Mouse (Mus musculus) right cerebral cortex, postnatal 10 days (tissue): ENCODE data around the gene Pithd1.

Experiments
- DNase-seq, 2 experiments: peaks; one replicate each; pipeline ENCODE4 v3.0.0; 2021; ENCODE audit warnings: low spot score in 2 of 2

Gene Pithd1

DNA sequence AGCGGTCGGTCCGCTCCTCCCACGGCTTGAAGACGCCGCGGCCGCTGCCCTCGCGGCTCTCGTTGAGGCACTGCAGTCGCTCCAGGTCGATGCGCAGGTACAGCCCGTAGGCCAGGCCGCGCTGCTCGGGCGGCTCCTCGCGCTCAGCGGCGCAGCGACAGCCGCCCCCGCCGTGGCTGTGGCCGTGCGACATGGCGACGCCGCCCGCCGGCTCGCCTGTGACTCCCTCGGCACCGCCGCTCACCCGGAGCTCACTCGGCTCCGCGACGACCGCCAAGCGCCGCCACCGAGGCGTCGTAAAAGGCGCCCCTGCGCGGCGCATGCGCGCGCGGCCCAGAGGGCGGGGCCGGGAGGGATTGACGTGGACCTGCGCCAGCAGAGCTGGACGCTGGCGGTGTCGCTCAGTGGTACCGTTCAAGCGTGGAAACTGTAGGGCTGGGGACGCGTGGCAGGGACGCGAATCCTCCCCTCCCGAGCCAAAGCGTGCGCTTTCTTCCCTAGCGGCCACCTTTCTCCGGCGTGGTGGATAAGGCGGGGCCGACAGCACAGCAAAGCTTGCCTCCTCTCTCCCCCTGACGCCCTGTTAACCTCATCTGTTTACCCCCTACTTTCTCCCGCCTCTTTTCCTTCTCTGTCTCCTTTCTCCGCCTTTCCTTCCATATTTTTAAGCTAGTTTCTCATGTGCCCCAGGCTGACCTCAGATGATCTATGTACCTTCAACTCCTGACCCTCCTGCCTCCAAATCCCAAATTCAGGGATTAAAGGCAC lies at the start of gene Pithd1:
Gene Pithd1, minus strand, starts transcription at position 322 of the 768 bp plus-strand sequence.
- peak; percentile 94 for DNase-seq

DNA sequence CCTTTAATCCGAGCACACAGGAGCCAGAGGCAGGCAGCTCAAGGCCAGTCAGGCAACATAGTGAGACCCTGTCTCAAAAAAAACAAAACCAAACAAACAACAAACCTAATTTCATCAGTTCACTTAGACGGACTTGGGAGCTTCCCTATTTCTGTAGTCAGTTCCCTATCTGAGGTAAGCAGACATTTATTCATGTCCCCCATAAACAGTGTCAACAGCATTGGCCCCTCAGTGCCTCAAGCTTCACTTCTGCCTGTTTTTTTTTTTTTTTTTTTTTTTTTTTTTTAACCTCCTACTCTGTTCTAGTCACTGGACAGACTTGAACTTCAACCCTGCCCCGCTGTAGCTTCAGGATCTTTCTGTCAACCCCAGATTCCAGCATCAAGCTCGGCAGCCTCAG lies 48.0 kb upstream of the Pithd1 start:
- no peak for DNase-seq

DNA sequence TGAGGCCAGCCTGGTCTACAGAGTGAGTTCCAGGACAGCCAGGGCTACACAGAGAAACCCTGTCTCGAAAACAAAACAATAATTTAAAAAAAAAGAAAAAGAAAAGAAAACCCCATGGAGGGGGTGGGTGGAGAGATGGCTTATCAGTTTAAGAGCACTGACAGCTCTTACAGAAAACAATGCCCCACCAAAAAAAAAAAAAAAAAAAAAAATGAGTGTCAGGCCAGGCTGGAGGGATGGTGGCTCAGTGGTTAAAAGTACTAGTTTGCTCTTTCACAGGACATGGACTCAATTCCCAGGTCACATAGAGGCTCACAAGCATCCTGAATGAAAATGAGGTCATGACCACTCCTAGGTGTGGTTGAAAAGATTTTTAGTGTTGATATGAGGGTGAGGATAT lies 46.2 kb upstream of the Pithd1 start:
- no peak for DNase-seq

DNA sequence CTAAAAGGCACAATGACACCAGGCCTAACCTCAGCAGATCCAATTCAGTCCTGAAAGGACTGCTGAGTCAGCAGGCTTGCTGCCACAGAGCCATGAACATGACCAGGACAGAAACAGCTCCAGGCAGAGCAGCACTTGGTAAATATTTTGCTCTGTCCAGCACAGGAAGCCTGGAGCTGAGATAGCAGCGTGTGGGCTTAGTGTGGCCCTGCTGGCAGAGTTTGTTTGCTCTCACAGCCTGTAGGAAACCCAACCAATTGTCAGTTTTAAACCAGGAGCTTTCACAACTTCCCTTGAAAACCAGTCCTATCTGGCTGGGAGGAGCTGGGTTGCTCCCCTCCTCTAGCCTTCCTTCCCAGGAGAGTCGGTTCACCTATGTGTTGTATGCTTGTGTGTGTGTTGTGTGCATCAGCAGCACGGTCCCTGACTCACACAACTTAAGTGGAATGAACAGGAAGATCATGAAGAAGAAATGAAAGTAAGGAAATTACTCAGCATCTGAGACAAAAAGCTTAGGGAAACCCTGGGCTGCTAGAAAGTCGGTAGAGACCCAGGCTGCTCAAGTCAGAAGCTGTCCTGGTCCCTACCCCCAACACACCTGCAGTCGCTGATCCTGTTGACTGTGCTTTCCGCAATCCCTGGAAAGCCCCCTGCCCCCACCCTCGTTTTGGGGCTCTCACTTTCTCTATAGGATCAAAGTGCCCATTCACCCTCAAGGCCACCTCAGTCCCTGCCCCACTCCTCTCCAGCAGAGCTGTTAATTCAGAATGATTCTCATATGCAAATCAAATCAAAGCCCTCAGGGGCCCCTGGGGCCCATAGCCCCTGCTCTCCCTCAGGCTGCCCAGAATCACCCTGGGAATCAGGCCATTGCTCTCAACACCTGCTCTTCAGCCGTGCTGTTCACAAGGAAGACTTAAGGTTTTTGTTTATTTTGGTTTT lies 44.2 kb upstream of the Pithd1 start:
- peak in 1 of 2 experiments; percentile 45 for DNase-seq

DNA sequence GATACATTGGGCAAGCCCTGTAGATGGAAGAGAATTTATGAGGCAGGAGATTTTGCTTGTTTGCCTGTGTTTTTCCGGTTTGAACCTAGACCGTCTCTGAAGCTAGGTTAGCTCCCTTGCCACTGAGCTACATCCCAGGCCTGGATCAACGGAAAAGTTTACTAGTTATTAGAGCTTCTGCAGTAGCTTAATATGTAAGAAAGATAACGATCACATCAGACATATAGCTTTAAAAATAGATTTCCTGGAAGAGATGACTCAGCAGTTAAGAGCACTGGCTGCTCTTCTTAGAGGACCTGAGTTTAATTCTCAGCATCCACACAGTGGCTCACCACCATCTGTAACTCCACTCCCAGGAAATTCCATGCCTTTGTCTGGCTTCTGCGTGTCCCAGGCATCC lies 41.6 kb upstream of the Pithd1 start:
- no peak for DNase-seq

DNA sequence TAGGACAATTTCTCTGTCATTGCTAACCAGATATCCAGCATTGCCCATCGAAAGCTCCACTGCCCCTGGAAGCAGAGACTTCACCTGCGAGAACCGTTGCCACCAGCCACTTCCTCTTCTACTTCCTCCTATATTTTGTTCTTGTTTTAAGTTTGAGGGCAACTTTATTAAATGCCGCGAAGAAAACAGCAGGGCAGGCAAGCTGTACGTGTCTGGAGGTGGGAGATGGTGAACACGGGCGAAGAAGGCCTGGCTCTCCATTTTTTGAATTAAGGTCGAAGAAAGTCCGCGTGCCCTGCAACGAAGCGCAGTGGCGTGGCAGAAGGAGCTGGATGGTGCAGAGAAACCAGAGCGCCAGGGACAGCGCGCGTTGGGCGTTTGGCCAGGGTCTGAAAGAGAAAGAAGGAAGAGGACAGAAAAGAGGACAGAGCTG lies 41.1 kb upstream of the Pithd1 start:
- peak in 1 of 2 experiments; percentile 42 for DNase-seq

DNA sequence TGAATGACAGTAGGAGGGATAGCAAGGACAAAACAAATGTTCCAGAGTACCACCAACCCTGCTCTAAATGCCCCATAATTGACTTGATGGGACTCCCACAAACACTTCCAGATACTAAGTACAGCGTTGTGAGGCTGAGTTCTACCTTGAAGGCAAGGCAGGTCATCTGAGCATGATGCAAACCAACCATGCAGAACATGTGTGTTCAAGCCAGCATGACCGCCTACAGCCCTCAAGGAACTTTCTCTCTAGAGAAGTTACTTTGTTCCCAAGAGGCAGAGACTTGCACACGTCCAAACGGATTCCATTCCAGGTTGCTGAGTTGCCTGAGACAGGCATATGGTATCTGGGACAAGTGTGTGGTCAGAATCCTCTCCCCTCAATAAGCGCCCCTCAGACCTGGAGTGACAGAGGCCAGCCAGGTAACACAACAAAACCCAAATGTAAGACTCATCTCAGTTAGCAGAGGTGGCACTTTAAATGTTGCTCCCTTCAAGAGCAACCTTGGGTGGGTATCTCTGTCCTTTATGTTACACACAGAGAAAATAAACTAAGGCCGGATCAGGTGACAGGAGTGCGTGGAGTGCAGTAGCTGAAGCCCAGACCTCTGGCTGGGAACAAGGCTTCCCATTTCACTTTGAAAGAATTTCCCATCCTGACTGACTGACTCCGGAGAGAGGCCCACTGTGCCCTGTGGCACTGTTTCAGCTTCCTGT lies 40.5 kb upstream of the Pithd1 start:
- no peak for DNase-seq

DNA sequence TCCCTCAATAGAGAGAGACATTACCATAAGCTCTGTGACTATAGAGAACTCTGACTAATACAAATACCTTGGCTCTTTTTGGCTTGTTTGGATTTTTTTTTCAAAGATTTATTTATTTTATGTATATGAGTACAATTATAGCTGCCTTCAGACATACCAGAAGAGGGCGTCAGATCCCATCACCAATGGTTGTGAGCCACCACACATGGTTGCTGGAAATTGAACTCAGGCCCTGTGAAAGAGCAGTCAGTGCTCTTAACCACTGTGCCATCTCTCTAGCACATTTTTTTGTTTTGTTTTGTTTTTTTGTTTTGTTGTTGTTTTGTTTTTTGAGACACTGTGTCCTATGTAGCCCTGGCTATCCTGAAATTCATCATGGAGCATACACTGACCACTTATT lies 38.3 kb upstream of the Pithd1 start:
- DNase-seq = no peak

DNA sequence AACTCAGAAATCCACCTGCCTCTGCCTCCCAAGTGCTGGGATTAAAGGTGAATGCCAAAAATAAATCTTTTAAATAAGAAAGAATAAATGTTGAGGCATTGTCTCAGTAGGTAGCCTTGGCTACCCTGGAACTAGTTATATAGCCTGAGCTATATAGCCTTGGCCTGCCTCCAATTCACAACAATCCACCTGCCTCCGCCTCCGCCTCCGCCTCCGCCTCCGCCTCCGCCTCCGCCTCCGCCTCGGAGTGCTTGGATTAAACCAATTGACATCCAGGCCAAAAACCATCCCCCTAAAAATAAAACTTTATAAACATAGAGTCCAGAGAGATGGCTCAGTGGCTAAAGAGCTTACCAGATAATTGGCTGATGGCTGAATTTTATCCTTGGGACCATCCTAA lies 35.9 kb upstream of the Pithd1 start:
- no peak for DNase-seq

DNA sequence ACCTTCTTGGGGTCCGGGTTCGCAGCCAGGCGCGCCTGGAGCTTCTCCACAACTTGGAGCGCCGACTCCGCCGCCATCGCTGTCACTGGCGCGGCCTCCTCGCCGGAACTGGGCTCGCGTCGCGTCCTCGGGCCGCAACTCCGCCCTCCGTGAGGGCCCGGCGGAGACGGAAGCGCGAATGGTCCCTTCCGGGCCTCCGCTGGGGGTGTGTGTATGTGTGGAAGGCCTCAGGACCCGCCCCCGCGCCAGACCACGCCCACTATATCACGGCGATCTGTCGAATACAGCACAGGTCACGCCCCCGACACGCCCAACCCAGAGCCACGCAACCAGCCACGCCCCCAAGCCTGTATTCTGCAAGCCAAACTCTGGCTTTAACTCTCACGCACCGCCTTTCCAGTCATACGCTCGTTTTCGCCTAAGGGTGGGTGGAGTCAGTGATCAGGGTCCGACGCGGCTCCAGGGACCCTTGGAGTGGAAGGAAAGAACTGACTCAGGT lies 34.5 kb upstream of the Pithd1 start, which contains the start of gene Eloa:
Gene Eloa, minus strand, starts transcription at position 215 of the 499 bp plus-strand sequence.
- DNase-seq = peak; percentile 100

DNA sequence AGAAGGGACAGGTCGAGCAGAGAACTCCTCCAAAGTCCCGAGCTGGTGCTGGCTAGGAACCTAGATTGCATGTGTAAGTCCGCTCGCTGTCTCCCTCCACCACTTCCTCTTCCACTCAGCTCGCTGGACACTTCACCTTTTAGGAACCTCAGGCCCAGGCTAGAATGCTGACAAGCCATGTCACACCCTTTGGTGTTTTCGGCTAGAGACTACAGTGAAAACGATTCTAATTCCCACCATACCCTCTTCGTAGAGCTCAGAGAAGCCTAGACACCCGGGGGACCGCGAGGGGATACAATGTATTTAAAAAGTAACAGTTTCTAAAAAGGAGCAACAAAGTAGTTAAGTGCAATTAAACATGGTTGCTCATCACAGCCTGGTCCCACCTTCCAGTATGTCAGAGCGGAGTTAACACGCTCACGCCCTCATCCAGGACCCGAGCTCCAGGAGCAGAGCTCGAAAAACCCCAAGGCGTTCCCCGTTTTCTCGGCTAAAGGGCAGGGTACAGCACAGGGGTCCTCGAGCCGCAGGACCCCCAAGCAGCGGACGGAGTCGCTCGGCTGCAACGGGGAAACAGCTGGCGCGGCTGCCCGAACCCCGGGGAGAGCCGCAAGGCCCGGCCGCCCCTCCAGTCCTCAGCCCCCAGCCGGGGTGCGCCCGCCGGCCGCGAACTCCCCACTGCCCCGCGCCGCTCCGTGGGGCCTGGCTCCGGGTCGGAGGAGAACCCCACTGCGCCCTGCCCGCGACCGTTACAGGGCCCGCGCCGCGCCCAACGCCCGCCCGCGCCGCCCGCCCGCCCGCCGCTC lies 33.9 kb upstream of the Pithd1 start:
- peak; percentile 34 to 35 for DNase-seq

DNA sequence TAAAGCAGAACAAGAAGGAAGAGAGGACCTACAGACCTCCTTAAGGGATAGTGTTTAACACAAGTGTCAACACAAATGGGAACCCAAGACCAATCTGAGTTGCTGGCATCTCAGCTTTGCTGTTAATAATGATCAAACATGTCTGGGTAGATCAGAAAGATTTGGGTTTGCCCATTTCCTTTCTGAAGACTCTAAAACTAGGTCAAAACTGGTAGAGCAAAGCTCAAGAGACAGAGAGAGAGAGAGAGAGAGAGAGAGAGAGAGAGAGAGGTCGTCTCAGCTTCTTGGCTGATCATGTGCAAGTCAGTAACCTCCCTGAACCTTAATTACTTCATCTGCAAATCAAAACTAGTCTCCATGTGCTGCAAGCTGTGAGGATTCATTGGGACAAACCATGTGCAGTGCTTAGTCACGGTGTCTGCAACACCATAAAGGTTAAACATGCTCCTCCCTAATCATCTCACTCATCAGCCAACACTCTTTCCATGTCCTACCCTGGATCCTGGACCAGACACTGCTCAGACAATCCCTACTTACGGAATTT lies 29.1 kb upstream of the Pithd1 start:
- no peak for DNase-seq

DNA sequence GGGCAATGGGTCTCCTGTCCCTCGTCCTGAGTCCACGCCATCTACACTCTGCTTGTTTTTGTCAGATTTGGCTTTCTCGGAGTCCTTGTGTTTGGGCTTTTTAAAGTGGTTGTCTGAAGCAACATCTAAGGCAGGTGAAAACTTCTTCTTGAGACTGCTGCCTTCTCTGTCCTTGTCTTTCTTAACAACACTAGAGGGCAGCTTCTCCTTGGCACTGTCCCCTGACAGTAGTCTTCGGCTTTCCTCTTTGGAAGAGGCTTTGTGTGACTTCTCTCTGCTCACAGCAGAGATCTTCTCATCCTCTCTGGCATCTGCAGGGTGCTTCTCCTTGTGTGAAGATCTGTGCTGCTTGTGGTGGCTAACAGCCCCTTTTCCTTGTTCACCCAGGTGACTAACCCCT lies 23.5 kb upstream of the Pithd1 start:
- no peak for DNase-seq

DNA sequence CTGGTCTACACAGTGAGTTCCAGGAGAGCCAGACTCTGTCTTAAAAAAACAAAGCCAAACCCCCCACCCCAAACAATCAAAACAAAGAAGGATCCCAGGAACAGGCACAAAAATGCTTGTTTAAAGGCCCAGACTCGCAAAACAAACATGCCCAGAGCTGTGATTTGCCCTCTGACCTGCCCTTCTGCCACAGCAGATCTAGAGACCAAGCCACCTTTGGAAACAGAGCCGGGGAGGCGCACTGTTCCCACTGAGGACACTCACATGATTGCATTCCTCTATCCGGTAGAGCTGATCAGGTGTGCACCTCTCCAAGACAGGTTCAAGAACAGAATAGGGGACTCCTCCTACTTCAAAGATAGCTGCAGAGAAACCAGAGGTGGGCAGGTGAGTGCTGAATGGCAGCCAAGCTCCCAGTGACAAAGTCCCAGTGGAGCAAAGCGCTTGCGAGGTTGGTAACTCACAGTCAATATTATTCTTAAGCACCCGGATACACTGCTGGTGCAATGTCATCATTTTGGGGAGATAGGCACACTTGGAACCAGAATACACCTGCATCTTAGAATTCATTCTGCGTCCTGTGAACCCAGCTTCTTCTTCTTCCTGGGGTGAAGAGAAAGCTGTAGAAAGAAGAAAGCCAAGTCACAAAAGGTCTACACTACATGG lies 21.9 kb upstream of the Pithd1 start:
- no peak for DNase-seq

DNA sequence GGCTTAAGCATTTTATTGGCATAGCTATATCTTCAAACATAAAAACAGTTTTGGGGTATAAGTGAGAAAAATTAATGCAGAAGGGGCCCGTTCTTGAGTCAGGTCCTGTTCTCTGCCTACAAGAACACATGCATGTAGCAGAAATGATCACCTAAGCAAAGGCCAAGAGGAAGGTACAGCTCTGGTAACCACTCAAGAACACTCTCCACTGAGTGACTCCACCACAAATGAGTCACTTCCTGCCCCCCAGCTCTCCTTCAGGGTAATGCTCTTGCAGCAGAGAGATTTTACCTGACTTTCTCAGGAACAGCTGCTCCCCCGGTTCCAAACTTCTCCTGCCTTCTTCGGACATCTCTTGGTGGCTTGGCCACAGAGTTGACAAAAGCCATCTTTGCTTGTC lies 19.8 kb upstream of the Pithd1 start:
- no peak for DNase-seq

DNA sequence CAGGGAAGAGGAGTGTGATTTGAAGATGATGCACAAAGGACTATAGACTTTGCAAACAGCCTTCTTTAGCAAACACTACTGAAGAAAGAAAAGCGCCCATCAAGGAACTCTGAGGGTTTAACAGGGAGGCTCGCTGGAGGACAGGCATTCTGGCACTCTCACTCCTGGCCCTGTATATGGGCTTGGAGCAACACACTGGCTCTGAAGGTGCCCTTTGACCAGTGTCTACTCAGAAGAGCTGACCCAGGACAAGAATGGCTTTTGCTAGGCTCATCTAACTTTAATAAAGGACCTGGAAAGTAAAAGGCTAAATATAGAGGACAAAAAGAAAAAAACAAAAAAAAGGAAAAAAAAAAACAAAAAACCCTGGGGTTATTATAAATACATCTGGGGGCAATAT lies 17.9 kb upstream of the Pithd1 start:
- no peak for DNase-seq

DNA sequence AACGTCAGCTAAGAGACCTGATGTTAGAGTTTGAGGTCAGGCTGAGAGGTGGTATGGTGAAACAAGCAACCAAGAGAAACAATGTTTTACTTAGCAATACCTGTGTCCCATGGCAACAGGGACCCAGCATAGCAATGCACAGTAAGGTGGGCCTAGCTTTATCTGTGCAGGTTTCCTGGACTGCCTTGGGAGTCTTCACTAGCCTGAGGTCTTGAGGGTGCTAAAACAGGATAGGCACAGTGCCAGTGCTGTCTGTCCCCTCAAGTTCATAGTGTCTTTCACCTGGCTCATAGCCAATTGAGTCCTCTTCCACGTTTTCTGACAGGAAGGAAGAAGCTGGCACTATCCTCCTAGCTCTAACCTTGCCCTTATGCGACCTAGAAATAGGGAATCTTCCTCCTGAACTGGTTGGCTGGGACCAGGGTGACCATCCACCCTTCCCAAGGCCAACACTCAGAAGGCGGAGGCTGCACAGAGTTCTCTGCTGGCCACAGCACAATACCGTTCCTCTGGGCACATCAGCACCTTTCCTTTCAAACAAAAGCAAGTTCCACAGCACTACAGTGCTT lies 17.1 kb upstream of the Pithd1 start:
- no peak for DNase-seq

DNA sequence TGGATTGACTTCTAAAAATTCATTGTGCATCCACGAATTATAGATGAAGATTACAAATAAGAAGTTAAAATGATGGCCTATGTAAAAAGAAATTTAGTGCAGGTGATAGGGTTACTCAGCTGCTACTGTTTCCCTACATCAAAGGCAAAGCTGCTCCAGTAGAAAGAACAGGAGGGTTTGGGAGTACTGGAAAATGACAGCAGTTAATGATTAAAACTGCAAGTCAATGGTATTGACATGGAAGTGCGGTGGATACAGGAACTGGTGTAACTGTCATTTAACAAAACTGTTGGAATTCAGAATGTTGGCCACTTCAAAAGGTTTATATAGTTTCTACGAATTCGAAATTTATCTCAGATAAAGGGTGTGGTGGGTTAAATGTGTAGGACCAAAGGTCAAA lies 8.1 kb upstream of the Pithd1 start:
- no peak for DNase-seq

DNA sequence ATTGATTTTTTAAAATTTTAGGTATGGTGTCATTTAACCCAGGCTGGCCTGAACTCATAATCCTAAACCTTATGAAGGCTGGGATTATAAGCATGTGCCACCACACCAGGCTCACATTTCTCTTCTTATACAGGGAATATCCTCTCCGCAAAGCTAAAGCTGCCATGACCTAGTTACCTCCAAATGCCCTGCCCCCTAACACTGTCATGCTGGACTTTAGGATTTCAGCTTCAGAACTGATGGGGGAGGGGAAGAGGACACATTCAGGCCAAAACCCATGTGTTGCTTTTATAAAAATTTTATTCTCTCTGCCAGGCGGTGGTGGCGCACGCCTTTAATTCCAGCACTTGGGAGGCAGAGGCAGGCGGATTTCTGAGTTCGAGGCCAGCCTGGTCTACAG lies 6.9 kb upstream of the Pithd1 start:
- DNase-seq = no peak

DNA sequence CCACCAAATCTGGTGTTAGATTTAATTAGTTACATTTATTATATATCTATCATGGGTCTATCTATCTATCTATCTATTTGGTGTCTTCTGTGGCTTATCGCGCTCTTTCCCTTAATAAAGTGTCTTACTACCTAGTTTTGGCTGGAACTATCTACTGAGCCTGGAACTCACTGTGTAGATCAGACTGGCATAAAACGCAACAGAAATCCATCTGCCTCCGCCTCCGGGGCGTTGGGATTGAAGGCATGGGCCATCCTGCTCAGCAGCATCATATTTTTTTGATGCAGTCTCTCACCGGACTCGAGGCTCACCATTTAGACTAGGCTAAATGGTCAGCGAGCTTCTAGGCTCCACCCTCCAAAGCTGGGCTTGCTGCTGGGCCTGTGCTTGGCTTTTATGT lies 650 bp upstream of the Pithd1 start:
- DNase-seq = peak in 1 of 2 experiments; percentile 44
